Mouse (Mus musculus) layer of hippocampus, adult 2 months (tissue): Measurements from ENCODE around the gene Vmn1r159. TPM values are rescaled to one million over a fixed set of nuclear protein-coding genes. Genes with fewer than 3 reads are reported as not detected.
"Not testable (repeated sequence)": the region's sequence is repeated elsewhere in the genome, so short reads cannot be mapped to it uniquely, and the experiment has no call there.

Experiments used
- DNase-seq, 2 experiments: peaks; one replicate each; pipeline ENCODE4 v3.0.0; 2022; ENCODE audit warnings: low spot score in 2 of 2
- H3K27ac ChIP-seq: fragments of 200-600 bp; 2 replicates; pipeline ENCODE4 v1.8.1; 2022
- H3K4me3 ChIP-seq: fragments of 200-600 bp; 2 replicates; pipeline ENCODE4 v1.8.1; 2022; ENCODE audit warnings: mild to moderate bottlenecking
- long read RNA-seq, 2 experiments: library from polyadenylated mRNA; stranded (forward); transcript quantifications; one replicate each; pipeline ENCODE4 v2.0.0; 2021; ENCODE audit warnings: borderline mapping rate in 2 of 2
- total RNA-seq, 2 experiments: library from RNA; stranded (reverse); gene quantifications; 2 replicates each; pipeline ENCODE4 v1.2.3; 2021

The Vmn1r159 gene
- not detected for total RNA-seq
- long read RNA-seq, experiment 1: 0 reads
- long read RNA-seq, experiment 2: 0 reads

GRCm38 (mm10) chr7:22843505-22843904, at the start of gene Vmn1r159:
Vmn1r159 (minus strand) TSS chr7:22843605.
- DNase-seq, H3K27ac ChIP-seq, H3K4me3 ChIP-seq: not testable (repeated sequence)

GRCm38 (mm10) chr7:22870924-22871323, 27.5 kb upstream of the Vmn1r159 start, which contains the start of gene Vmn1r160:
Vmn1r160 (plus strand) TSS chr7:22871224.
- not testable (repeated sequence) for H3K4me3 ChIP-seq, DNase-seq, H3K27ac ChIP-seq

Other genes with a start within 250 kb of the Vmn1r159 start
- gene Vmn1r155, start 185.6 kb downstream of the Vmn1r159 start, total RNA-seq: not detected
- gene Gm8693, start 151.3 kb downstream of the Vmn1r159 start, total RNA-seq: not detected
- gene Gm4567, start 123.9 kb downstream of the Vmn1r159 start, total RNA-seq: not detected
- gene Vmn1r157, start 81.9 kb downstream of the Vmn1r159 start, total RNA-seq: not detected
- not detected for gene Vmn1r158, start 52.8 kb downstream of the Vmn1r159 start, total RNA-seq
- gene Vmn1r160, start 27.6 kb upstream of the Vmn1r159 start, total RNA-seq: not detected
- gene Gm4214, start 141.1 kb upstream of the Vmn1r159 start, total RNA-seq: not detected
- not detected for gene Gm4216, start 176.3 kb upstream of the Vmn1r159 start, total RNA-seq
- gene Vmn1r163, start 211.9 kb upstream of the Vmn1r159 start, total RNA-seq: not detected
- not detected for gene Gm8720, start 223.9 kb upstream of the Vmn1r159 start, total RNA-seq